Mouse (Mus musculus): ENCODE data around the gene Zfp978.
"Not testable (repeated sequence)": the region's sequence is repeated elsewhere in the genome, so short reads cannot be mapped to it uniquely, and the experiment has no call there.

Gene Zfp978

DNA sequence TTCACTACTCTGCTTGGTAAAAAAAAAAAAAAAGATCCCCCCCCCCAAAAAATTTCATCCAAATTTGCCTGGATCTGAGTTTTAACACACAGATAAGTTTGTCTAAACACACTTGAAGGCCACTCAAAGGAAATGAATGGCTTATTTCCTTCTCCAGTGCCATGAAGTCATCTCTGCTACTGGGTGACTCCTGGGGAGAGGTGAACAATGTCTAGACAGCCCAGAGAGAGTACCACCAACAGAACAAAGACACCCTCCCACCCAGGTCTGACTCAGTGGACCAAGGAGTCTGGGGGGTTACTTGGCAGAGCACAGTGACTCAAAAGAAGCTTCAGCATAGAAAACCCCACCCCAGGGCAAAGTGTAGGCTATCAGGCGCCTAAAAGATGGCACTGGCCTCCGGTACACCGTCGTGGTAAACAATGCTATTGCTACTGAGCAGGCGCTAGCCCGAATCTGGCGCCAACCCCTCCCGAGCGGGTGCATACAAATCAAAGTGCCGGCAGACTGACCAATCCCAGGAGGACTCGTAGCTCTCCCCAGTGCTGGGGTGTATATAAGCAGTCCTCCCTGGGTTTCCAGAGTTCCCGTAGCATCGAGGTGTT is 9.6 kb upstream of the Zfp978 start:
- DNase-seq (ENCODE audit: low read depth), result not testable (repeated sequence)

DNA sequence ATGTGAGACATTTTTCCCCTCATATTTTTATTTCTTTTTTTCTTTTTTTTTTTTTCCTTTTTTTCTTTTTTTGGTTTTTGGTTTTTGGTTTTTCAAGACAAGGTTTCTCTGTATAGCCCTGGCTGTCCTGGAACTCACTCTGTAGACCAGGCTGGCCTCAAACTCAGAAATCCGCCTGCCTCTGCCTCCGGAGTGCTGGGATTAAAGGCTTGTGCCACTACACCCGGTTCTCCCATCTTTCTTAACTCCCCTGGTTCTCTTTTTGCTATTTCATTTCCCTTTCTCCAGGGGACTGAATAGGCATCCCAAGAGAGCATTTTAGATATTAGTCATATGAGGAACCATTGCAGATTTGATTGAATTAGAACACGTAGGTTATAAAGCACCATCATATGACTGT is 7.5 kb upstream of the Zfp978 start:
- not testable (repeated sequence) for DNase-seq (ENCODE audit: low read depth)

DNA sequence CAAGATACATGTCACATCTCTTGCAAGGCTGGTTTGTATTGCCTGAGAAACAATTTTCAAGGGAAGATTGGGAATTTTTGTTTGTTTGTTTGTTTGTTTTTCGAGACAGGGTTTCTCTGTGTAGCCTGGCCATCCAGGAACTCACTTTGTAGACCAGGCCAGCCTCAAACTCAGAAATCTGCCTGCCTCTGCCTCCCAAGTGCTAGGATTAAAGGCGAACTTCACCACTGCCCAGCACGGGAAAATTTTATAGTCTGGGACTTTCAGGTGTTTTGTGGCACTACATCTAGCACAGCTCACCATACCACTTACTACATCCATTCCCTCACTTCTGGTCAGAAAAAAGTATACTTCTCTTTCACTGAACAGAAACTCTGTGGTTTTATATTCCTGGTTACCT is 5.1 kb upstream of the Zfp978 start:
- DNase-seq (ENCODE audit: low read depth), result not testable (repeated sequence)

DNA sequence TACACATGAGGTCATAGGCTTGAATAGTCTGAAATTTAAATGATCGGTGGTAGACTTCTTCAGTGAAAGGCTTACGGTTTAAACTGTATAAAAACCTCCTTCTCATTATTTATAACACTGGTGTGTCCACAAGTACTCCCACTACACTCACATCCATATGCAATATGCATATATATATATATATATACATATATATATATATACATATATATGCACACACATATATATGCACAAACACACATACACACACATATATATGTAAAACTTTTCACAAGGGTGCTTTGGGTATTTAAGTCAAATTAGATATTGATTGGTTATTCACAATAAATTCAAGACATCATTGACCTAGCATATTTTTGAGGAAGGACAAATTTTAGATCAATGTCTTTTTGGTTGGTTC is 3.9 kb upstream of the Zfp978 start:
- DNase-seq (ENCODE audit: low read depth), result not testable (repeated sequence)

DNA sequence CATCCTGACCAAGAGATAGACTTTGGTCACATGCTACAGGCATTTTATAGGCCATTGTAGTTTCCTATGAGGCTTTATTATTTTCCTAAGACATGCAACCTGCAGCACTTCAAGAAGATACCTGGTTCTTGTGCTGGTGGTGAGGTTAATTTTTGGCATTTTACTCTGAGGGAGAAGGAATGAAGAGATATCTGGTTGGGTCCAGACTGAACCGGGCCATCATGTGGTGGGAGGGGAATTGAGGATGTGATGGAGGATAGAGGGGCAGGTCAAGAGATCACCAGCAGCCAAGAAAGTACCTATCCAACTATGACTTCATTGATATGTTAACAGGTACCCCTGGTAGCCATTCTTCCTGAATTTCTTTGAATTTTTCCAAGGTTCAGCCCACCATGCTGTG is 769 bp downstream of the Zfp978 start:
- DNase-seq (ENCODE audit: low read depth), result not testable (repeated sequence)

DNA sequence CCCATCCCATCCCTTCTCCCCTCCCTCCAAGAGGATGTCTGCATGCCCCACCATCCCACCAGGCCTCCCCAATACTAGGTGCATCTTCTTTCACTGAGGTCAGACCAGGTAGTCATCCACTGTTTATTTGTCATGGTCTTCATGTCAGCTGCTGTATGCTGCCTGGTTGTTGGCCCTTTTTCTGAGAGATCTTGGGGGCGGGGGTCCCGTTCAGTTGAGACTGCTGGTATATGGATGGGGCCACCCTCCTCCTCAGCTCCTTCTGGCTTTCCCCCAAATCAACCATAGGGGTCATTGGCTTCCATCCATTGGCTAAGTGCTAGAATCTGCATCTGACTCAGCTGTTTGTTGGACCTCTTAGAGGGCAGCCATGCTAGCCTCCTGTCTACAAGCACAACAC is 8.5 kb downstream of the Zfp978 start:
- DNase-seq (ENCODE audit: low read depth), result not testable (repeated sequence)

DNA sequence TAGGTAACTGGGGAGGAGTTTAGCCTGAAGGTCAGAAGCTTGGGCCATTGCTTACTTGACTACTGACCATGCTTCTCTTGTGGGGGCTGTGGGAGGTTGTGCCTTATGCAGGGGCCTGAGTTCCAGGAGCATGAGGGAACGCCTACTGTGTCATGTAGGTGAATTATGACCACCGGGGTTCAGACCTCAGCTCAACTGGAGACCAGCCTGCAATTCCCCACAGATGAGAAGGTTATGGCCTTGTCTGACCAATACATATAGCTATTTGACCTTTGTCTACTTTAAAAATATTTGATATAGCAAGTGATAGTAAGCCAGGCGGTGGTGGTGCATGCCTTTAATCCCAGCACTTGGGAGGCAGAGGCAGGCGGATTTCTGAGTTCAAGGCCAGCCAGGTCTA is 22.1 kb downstream of the Zfp978 start:
- not testable (repeated sequence) for DNase-seq (ENCODE audit: low read depth)

DNA sequence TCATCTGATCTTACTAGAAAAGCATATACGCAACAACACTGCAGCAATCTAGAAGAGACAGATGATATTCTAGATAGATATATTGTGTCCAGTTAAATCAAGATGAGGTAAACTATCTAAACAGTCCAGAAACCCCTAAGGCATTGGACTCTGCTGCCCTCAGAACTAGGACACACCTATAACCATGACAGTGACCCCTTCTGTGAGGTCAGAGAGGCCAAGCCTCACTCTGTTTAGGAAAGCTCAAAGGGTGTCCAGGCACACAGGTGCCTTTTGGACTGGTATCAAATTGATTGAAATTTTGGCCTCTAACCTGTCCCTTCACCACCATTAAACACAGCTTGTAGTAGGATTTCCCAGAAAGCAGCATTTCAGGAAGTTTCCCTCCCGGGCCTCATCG is 36.1 kb downstream of the Zfp978 start:
- not testable (repeated sequence) for DNase-seq (ENCODE audit: low read depth)

DNA sequence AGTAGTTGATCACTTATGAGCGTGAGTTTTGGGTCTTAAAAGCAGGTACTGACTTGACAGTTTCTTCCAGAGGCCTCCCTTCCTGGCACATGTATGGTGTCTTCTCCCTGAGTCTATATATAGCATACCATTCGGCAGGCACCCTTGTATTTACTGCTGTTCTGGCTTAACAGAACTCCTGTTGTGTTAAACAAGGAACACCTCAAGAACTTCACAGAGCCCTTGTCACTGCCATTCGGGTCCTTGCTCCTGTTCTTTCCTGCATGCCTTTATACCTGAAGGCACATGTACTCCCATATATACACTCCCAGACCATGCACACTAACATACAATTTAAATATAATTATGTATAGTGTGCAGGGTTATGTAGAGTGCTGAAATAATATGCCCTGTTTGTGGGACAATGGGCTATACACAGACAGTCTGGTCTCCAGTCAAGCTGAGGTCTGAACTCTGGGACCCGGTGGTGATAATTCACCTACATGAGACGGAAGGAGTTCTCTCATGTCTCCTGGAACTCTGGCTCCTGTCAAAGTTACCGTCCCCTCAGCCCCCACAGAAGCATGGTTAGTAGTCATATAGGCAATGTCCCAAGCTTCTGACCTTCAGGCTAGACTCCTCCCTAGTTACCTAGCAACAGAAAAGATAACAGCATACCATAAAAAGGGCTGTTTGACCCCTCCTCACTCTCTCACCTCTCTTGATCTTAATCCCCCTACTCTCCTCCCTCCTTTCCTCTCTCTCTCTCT is 37.0 kb downstream of the Zfp978 start:
- DNase-seq (ENCODE audit: low read depth), result not testable (repeated sequence)

DNA sequence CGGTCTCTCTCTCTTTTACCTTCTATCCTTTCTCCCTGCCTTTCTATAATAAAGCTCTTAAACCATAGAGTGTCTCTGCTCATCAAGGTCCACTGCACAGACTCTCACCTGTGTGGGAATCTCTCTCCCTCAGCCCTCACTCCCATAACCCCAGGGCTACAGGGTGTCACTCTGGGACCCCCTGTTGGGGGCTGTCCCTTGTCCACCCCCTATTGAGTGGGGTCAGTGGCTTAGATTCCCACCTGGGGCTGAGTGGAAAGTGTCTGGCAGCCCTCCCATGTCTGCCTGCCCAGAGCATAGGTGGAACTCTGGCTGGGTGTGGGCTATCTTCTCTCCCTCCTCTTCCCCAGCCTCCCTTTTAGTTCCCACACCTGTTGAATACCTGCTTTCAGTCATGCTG is 37.6 kb downstream of the Zfp978 start:
- not testable (repeated sequence) for DNase-seq (ENCODE audit: low read depth)

DNA sequence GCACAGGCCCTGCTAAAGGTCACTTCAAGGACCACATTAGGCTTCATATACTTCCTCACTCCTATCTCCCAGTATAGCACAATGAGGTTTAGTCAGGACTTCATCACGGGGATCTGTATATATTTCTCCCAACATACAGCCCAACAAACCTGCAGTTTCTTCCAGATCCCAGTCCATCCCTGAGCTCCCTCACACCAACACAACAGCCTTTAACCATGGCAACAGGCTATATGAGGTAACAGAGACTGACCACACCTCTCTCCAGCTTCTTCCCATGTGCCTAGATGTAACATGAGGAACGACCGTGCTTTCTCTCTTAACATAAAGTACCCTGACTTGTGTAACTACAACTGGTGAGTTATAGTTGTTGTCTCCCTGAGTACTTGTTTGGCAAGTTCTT is 38.4 kb downstream of the Zfp978 start:
- not testable (repeated sequence) for DNase-seq (ENCODE audit: low read depth)

DNA sequence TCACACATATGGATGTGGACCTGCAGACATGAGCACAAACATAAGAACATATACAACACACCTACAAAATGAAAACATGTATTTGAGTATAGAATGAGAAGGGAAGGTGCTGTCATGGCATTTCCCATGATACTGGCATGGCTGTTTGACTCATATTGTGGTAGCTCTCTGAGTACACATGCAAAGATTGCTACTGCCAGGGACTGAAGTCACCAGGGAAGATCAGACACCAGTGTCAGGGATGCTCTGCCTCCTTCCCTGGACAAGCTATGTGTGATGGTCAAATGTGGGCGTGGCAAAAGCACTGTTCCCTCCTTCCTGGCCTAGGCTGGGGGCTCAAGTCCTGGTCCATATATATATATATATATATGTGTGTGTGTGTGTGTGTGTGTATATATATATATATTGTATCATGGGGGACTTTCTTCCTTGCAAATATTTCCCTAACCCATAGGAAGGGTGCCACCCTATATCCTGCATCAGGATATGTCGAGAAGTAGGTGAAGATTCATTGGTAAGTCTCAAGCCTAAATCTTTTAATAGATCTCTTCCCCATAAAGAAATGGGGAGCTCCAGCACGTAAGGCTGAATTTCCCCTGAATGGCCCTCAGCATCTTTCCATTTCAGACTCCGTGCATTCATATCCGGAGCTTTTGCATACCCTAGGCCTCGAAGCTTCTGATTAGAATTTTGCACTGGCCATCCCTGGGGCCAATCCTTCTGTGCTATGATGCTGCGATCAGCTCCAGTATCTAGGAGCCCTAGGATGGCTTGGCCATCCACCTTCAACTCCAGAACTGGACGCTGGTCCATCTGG is 39.1 kb downstream of the Zfp978 start:
- DNase-seq (ENCODE audit: low read depth), result not testable (repeated sequence)

DNA sequence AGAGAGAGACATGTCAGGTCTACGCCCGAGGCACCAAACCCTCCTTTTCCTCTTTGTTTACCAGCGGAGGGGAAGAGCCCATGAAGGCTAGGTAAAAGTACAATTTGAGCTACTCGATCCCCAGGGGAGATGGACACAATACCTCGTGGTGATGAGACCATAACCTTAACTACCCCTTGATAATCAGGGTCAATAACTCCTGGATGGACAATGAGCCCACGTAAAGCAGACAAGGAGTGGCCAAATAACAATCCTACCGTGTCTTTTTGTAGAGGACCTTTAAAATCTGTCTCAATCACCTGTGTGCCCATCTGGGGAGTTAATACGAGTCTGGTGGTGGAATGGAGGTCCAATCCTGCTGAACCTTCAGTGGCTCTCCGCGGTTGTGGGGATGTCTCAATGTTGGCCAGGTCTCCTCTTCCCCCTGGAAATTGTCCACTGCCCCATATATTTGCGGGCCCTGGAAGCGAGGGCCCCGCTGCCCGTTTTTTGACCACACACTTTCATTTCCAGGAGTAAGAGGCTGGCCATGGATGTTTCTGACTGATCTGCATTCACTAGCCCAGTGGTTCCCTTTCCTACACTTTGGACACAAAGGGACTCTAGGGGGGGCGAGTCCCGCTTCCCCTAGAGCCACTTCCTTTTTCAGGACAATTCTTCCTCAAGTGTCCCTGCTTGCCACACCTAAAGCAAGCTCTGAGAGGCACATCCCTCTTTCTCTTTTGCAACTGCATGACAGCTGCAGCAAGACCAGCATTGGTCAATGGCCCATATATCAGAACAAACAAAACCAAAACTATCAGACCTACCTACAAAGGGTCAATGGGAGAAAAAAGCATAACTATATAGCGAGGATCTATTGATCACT is 40.0 kb downstream of the Zfp978 start:
- not testable (repeated sequence) for DNase-seq (ENCODE audit: low read depth)

DNA sequence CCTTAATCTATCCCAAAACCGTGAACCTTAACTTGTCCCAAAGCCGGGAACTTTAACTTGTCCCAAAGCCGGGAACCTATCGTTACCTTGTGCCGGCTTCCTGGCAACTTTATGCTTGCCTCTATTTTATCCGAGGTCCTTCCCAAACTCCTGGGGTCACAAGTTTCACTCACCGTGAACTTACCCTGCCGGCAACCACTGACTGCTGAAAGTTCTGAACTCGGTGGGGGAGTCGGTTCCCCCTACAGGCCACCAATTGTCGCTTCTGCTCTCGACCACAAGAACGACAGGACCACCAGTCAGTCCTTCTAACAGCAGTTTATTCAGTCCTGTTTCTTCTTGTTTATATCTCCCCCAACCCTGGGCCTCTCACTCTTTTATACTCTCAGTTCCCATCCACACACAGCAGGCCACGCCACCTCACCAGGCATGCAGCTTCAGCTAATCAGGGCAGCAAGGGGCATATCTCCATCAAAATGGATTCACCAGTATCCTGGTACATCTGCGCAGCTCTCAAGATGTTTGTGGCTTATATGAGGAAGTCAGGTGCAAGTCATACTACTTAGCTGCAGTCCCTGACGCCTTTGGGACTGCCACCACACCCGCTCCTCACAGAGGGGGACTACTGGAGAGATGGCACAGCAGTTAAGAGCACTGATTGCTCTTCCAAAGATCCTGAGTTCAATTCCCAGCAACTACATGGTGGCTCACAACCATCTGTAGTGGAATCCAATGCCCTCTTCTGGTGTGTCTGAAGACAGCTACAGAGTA is 40.8 kb downstream of the Zfp978 start:
- DNase-seq (ENCODE audit: low read depth), result not testable (repeated sequence)

DNA sequence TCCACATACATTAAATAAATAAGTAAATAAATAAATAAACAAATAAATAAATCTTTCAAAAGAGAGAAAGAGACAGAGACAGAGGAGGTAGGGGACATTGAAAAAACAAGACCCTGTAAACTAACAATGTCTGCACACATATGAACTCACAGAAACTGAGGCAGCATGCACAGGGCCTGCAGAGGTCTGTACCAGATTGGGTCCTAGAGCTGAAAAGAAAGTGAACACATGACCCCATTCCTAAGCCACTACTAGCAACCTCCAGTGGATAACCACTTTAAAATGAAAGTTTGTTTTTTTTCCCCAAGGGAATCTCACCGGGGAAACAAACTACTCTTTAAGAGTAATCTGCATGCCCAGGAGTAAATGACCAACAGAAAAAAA is 41.4 kb downstream of the Zfp978 start:
- DNase-seq (ENCODE audit: low read depth), result not testable (repeated sequence)

DNA sequence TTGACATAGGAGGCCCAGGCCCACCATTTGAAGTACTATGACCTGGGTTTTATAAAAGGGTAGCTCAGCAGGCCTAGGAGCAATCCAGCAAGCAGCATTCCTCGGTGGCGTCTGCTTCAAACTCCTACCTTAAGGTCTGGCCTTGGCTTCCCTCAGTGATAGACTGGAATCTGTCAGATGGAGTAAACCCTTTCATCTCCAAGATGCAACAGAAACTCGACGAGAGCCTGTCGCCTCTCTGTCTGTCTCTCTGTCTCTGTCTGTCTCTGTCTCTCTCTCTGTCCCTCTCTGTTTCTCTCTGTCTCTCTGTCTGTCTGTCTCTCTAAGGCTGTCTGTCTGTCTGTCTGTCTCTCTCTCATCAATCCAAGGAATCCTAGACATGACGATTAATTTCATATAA is 42.4 kb downstream of the Zfp978 start:
- not testable (repeated sequence) for DNase-seq (ENCODE audit: low read depth)

DNA sequence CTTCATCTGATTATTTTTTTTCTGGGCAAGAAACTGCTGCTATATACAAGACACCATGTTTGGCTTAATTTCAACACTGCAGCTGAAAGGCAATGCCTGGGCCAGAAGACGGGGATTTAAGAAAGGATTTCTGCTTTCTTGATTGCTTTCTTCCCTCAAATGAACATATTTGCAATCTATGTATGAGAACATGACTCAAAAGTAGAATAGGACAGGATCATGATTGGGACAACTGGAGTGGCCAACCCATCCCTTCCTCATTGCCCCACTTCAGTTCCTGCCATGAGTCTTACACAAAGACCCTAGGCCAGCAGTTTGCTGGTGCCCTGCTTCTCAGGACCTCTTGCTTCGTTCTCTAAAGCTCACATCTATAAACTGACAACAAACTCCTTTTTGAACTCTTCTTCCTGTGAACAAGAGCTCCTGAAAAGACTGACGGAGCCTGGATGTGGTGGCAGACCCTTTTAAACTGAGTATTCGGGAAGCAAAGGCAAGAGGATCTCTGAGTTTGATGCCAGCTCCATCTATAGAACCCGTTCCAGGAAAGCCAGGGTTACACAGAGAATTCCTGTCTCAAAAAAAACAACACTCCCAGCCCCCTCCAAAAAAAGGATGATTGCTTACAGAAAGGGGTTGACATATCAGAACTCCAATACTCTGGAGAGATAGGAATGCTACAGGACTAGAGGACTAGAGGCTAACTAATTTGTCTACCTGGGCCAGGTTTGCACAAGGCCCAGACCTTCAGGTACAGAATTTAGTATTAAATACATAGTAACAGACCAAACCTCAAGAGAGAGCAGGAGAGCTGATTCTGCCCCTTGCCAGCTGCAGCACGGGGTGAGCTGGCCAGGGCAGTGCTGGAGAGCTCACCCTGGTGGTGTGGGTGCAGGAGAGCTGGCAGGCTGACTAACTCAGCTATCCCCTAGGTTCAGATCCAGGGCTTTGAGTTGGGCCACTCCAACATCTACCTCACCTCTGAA is 43.1 kb downstream of the Zfp978 start:
- DNase-seq (ENCODE audit: low read depth), result not testable (repeated sequence)

DNA sequence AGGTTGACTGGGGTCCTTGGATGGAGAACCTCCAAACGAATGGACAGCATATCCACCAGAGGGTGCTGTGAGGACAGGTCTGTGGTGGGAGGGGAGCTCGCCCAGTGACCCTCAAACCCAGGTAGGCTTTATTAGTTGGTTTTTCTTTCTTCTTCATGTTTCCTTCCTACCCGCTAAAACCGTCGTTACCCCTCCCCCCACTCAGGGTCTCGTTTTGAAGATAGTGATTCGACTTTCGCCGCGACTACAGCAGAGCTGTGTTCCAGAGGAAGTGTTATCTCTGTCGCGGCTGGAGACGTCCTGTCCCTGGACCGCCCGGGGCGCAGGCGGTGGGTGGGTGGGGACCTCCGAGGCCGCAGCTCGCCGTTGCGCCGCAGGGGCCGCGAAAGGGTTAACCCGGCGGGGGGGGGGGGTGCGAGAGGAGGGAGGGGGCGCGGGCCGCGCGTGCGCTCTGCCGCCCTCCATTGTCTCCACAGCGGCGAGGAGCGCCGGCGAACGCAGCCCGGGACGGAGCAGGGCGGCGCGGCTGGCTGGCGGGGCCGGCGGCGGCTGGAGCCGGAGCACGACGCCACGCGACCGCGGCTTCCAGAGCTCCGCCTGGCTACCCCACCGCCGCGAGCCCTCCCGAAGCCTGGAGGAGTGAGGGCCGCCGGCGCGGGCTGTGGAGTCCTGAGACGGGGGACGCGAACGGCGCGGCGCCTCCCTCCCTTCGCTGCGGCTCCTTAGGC is 45.8 kb downstream of the Zfp978 start:
- no peak for DNase-seq (ENCODE audit: low read depth)

DNA sequence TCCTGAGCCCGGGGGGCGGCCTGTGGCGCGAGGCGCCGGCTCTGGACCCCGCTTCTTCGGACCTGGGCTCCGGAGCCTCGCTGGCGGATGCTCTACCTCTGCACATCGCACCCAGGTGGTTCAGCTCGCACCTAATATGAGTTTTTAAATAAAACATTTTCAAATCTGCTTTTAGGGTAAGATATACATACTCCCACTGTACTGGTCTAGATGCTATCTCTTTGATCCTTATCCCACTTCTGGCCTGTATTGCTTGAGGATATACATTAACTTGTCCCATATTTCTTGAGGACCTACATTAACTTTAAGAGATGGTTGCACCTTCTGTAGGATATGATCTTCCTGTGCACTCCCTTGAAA is 46.3 kb downstream of the Zfp978 start:
- DNase-seq (ENCODE audit: low read depth), result no peak

All from naive thymus-derived CD4-positive, alpha-beta T cell, adult 2 months (primary cell).